Mouse (Mus musculus) intestine, embryonic 14.5 days (tissue): Measurements from ENCODE around the gene Btbd9. TPM values are rescaled to one million over a fixed set of nuclear protein-coding genes. Genes with fewer than 3 reads are reported as not detected.

Experiments used
- ATAC-seq: fragments of 200-750 bp; cut with Nextera tagmentation; replicated peaks from 2 replicates; pipeline ENCODE4 v1.8.0; 2017; ENCODE audit warnings: low read depth, moderate number of reproducible peaks, moderate TSS enrichment, moderate library complexity; ENCODE audit not compliant: low FRiP score, low TSS enrichment
- DNase-seq: peaks from one replicate; pipeline ENCODE4 v3.0.0-alpha.2; 2018; ENCODE audit warnings: low spot score
- H3K27ac ChIP-seq: fragments of 300-500 bp; sonication (generic); 2 replicates; pipeline ENCODE4 v1.5.1; 2014; ENCODE audit warnings: low read depth, mild to moderate bottlenecking, control low read depth
- H3K27me3 ChIP-seq: fragments of 300-500 bp; sonication (generic); replicated peaks from 2 replicates; pipeline ENCODE4 v1.6.1; 2014; ENCODE audit warnings: low read length, control low read depth; ENCODE audit not compliant: control insufficient read depth, insufficient read depth
- H3K36me3 ChIP-seq: fragments of 300-500 bp; sonication (generic); 2 replicates; pipeline ENCODE4 v1.6.1; 2014; ENCODE audit warnings: low read length, control low read depth; ENCODE audit not compliant: control insufficient read depth, insufficient read depth
- H3K4me1 ChIP-seq: fragments of 300-500 bp; sonication (generic); replicated peaks from 2 replicates; pipeline ENCODE4 v1.6.1; 2014; ENCODE audit warnings: low read length, control low read depth, mixed read lengths; ENCODE audit not compliant: control insufficient read depth, insufficient read depth
- H3K4me2 ChIP-seq: fragments of 300-500 bp; sonication (generic); 2 replicates; pipeline ENCODE4 v1.6.1; 2014; ENCODE audit warnings: low read length
- H3K4me3 ChIP-seq: fragments of 300-500 bp; sonication (generic); 2 replicates; pipeline ENCODE4 v1.5.1; 2014; ENCODE audit warnings: low read depth, low read length, control low read depth, mixed read lengths
- H3K9ac ChIP-seq: fragments of 300-500 bp; sonication (generic); 2 replicates; pipeline ENCODE4 v1.6.1; 2014; ENCODE audit warnings: mild to moderate bottlenecking, low read length
- H3K9me3 ChIP-seq: fragments of 300-500 bp; sonication (generic); 2 replicates; pipeline ENCODE4 v1.6.1; 2016; ENCODE audit warnings: low read length, control low read depth; ENCODE audit not compliant: control insufficient read depth
- WGBS: fragments of 180-500 bp; shearing (Covaris S2); extraction: QIAGEN DNeasy Blood & Tissue Kit; methylation state at CpG from one replicate; pipeline ENCODE4 v1.1.7; 2014; 5-methylcytosine and 5-hydroxymethylcytosine counted together
- polyA plus RNA-seq: library from polyadenylated mRNA; unstranded; fragments of >200 nt; fragmentation: Nextera tagmentation; extraction: Ambion mirVana; gene quantifications from 2 replicates; pipeline ENCODE4 v1.2.1, GENCODE M21; 2014

Gene Btbd9
- polyA plus RNA-seq, 1 experiment from 2014 or later, result 53.7 TPM

DNA sequence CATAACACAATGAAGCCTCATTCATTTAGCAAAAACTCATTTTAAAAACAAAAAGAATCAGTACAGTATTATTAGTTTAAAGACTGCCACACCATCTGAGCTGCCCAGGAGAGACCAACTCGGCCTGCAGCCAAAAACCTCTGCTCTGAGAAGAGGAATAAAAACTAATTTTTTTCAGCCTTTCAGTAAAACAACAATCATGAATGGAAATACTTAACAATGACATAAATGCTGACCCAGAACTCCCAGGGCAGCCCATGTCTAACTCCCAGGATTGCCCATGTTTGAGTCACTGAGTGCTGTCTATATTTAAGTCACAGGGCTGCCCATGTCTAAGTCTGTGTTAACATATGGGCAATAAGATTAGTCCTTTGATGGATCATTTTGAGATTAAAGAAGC is 155.0 kb downstream of the Btbd9 start:
- Histone ChIP-seq H3K27ac (no peak overlapping the region), H3K9me3 (no peaks in the 10 kb centered on the region), H3K4me3 (no peak overlapping the region), H3K4me1 (0 out of 2 replicates have a peak, but pooled peaks cover 3% of the 10 kb centered on the region), H3K9ac (no peak overlapping the region), H3K36me3 (no peaks in the 10 kb centered on the region), H3K4me2 (no peak overlapping the region), H3K27me3 (no peaks in the 10 kb centered on the region)
- DNase-seq, result no peak
- WGBS, result 76% methylated on average over 1 of the region's 1 CpGs
- no peak for ATAC-seq

DNA sequence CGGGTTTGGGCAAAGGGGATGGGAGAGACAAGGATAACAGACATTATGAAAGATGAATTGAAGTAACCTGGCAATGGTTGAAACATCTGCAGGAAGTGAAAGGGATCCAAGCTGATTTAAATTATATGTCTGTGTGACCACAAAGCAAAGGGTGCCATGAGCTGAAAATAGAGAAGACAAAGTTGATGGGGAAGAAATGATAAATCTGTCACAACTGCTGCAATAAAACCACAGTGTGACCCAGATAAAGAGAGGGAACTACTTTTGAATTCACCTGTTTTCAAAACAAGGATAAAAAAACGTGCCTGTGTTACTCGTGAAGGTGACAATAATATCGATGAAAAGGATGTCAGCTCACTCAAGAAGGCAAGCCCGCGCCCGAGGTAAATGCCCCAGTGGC is 156.8 kb downstream of the Btbd9 start:
- H3K4me1 ChIP-seq, result 0 out of 2 replicates have a peak, but pooled peaks cover 3% of the 10 kb centered on the region
- H3K27me3 ChIP-seq, result no peaks in the 10 kb centered on the region
- H3K4me3 ChIP-seq, result no peak overlapping the region
- no peak overlapping the region for H3K4me2 ChIP-seq
- H3K27ac ChIP-seq, result no peak overlapping the region
- no peak overlapping the region for H3K9ac ChIP-seq
- 84% methylated on average over 7 of the region's 7 CpGs for WGBS
- no peak for DNase-seq
- H3K36me3 ChIP-seq, result no peaks in the 10 kb centered on the region
- ATAC-seq, result no peak
- no peaks in the 10 kb centered on the region for H3K9me3 ChIP-seq

DNA sequence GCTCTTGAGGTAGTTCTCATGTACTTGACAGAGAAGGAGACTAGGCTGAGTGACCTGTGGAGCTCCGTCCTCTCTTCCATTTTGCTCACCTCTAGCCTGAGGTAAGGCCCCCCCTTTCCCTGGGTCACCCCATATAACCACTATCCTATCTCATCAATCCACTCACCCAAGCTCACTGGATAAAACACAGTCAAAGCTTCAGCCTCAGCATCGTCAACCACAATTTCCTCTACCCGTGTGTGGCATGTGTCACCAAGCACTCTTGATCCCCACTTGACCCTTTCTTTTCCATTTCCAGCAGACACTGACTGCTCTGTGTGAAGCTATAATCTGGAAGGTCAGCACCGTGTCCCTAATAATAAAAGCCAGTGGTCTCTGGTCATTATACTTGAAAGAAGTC is 157.8 kb downstream of the Btbd9 start:
- no peaks in the 10 kb centered on the region for H3K9me3 ChIP-seq
- no peak overlapping the region for H3K9ac ChIP-seq
- 0 out of 2 replicates have a peak, but pooled peaks cover 3% of the 10 kb centered on the region for H3K4me1 ChIP-seq
- no peak overlapping the region for H3K27ac ChIP-seq
- no peak for DNase-seq
- no peaks in the 10 kb centered on the region for H3K36me3 ChIP-seq
- 49% methylated on average over 4 of the region's 4 CpGs for WGBS
- H3K4me2 ChIP-seq, result no peak overlapping the region
- H3K27me3 ChIP-seq, result no peaks in the 10 kb centered on the region
- no peak overlapping the region for H3K4me3 ChIP-seq
- no peak for ATAC-seq

DNA sequence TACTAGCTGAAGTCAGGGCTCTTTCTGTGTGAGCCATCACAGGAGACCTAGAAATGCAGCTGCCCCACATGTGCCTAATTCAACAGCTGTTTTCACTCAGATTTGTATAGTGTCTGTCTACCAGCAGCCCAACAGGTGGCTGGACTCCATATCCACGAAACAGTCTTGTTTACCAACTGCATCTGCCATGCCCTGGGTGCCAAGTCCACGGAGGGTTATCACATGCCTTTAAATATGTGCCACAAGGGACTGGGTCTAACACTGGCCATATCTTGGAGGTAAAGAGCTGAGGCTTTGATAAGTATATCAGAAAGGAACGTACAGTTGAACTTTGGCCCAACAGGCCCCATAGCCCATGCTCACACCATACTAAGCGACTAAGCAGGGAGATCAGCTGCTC is 159.2 kb downstream of the Btbd9 start:
- Histone ChIP-seq H3K27ac (no peak overlapping the region), H3K4me2 (no peak overlapping the region), H3K9me3 (no peaks in the 10 kb centered on the region), H3K36me3 (no peaks in the 10 kb centered on the region), H3K27me3 (no peaks in the 10 kb centered on the region), H3K4me3 (no peak overlapping the region), H3K9ac (no peak overlapping the region), H3K4me1 (0 out of 2 replicates have a peak, but pooled peaks cover 3% of the 10 kb centered on the region)
- no peak for ATAC-seq
- 62% methylated on average over 4 of the region's 4 CpGs for WGBS
- no peak for DNase-seq

DNA sequence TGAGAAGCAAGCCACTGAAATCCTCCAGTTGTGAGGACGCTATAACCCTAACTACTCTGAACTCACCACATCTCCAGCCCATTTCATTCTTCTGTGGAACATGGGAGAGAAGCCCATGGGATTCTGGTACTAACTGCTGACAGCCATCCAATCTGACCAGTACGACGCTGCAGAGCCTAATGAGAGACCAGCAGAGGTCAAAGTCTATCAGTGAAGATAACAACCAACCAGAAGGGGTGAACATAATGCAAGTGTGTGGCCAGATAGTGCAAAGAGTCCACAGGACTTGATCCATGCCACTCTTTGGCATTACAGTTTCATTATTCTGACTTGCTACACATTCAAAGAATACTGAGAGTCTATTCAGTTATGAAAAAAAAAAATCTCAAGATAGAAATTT is 160.6 kb downstream of the Btbd9 start:
- Histone ChIP-seq H3K9ac (no peak overlapping the region), H3K27ac (no peak overlapping the region), H3K4me3 (no peak overlapping the region), H3K4me2 (no peak overlapping the region), H3K9me3 (no peaks in the 10 kb centered on the region), H3K36me3 (no peaks in the 10 kb centered on the region), H3K4me1 (0 out of 2 replicates have a peak, but pooled peaks cover 3% of the 10 kb centered on the region), H3K27me3 (no peaks in the 10 kb centered on the region)
- 56% methylated on average over 3 of the region's 3 CpGs for WGBS
- no peak for DNase-seq
- ATAC-seq, result no peak

DNA sequence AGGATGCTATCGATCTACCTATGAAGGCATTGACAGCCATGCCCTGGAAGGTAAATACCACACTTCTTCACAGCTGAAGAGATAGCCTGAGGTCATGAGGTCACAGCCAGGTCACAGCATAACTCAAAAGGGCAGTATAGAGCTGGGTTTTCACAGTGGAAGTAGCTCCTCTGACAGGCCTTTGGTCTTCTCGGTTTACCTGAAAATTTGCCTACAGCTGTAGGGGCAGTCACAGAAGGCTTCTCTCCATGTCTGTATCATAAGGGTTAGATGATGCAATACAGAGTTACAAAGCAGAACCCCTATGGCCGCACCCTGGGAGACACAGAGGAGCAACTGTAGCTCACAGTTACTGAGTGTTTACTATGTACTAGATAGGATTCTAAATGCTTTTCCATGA is 163.3 kb downstream of the Btbd9 start:
- WGBS, result 60% methylated on average over 3 of the region's 3 CpGs

DNA sequence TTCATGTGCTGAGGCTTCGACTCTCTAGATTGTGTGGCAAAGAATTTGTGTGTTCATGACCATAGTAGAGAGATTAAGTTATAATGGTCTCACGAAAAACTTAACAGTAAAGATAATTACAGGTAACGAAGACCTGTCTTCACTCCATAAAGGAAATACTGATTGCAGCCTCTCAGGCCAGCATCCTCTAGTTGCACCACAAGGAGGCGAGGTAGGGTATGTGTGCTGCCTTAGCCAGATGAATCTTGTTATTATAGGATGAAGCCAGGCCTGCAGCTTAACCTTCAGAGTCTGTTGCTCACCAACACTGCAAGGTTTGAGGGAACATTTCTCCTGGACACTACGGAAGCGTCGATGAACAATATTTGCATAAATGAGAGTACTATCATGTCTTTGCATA is 170.3 kb downstream of the Btbd9 start:
- ATAC-seq, result no peak
- Histone ChIP-seq H3K9ac (no peak overlapping the region), H3K27me3 (no peaks in the 10 kb centered on the region), H3K4me2 (no peak overlapping the region), H3K4me3 (no peak overlapping the region), H3K27ac (no peak overlapping the region), H3K9me3 (no peaks in the 10 kb centered on the region; the same call in 1 of the 2 replicates), H3K36me3 (no peaks in the 10 kb centered on the region), H3K4me1 (no peaks in the 10 kb centered on the region)
- 95% methylated on average over 7 of the region's 7 CpGs for WGBS
- no peak for DNase-seq

More for the DNA sequence above, 163.3 kb downstream of the Btbd9 start:
- no peaks in the 10 kb centered on the region for H3K36me3 ChIP-seq
- H3K9ac ChIP-seq, result no peak overlapping the region
- H3K27me3 ChIP-seq, result no peaks in the 10 kb centered on the region
- H3K27ac ChIP-seq, result no peak overlapping the region
- 0 out of 2 replicates have a peak, but pooled peaks cover 3% of the 10 kb centered on the region for H3K4me1 ChIP-seq
- H3K4me2 ChIP-seq, result no peak overlapping the region
- DNase-seq (no peak), ATAC-seq (no peak)
- no peak overlapping the region for H3K4me3 ChIP-seq
- H3K9me3 ChIP-seq, result no peaks in the 10 kb centered on the region

DNA sequence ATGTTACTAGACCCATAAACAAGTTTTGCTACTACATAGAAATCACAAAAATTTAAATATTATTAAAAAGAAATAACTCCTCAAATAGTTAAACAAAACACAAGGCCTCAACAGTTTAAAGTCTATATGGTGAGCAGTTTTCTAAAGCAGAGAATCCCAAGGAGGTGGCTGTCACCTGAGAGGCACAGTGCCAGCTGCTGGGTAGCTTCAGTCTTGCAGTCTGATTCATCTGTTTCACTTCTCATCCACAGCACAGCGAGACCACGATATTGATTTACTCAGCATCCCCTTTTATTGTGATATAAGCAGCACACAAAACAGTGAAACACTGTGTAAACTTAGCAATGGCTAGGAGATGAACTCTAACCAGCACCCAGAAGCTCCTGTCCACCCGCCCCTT is 173.4 kb downstream of the Btbd9 start:
- no peak overlapping the region for H3K9ac ChIP-seq
- DNase-seq (no peak), ATAC-seq (no peak)
- WGBS, result 91% methylated on average over 3 of the region's 3 CpGs
- no peaks in the 10 kb centered on the region for H3K36me3 ChIP-seq
- no peaks in the 10 kb centered on the region for H3K27me3 ChIP-seq
- H3K4me3 ChIP-seq, result no peak overlapping the region
- H3K9me3 ChIP-seq, result no peaks in the 10 kb centered on the region; the same call in 1 of the 2 replicates
- no peak overlapping the region for H3K27ac ChIP-seq
- no peaks in the 10 kb centered on the region for H3K4me1 ChIP-seq
- H3K4me2 ChIP-seq, result no peak overlapping the region

DNA sequence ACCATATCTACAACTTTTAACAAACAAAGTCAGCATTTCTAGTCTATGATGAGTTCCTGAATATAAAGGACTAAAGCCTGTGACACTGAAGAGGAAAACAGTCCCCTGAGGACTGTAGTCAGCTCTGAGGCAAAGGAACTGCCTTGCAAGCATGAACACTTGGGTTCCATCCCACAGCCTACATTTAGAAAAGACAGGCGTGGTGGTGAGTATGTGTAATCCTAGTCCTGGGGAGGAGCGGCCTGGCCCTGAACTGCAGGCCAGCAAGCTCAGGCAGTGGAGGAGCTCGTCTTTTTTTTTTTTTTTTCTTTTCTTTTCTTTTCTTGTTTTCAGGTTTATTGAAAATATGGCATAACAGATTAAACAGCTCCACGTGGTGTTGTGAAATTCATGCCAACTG is 181.0 kb downstream of the Btbd9 start:
- no peak for ATAC-seq

More for the DNA sequence above, 181.0 kb downstream of the Btbd9 start:
- DNase-seq, result no peak
- H3K27me3 ChIP-seq, result no peaks in the 10 kb centered on the region
- no peaks in the 10 kb centered on the region for H3K36me3 ChIP-seq
- H3K27ac ChIP-seq, result no peak overlapping the region
- H3K4me3 ChIP-seq, result no peak overlapping the region
- WGBS, result 83% methylated on average over 4 of the region's 4 CpGs
- H3K9me3 ChIP-seq, result no peaks in the 10 kb centered on the region
- no peak overlapping the region for H3K9ac ChIP-seq
- H3K4me1 ChIP-seq, result no peaks in the 10 kb centered on the region
- H3K4me2 ChIP-seq, result no peak overlapping the region
